Mouse (Mus musculus): Measurements from ENCODE around the gene Il31ra. TPM values are rescaled to one million over a fixed set of nuclear protein-coding genes. Genes with fewer than 3 reads are reported as not detected.
"Not testable (repeated sequence)": the region's sequence is repeated elsewhere in the genome, so short reads cannot be mapped to it uniquely, and the experiment has no call there.

The Il31ra gene
- 0.09 and 0.20 TPM in 2 replicates for polyA plus RNA-seq (2015; fragmentation: Nextera tagmentation; extraction: Ambion mirVana)

DNA sequence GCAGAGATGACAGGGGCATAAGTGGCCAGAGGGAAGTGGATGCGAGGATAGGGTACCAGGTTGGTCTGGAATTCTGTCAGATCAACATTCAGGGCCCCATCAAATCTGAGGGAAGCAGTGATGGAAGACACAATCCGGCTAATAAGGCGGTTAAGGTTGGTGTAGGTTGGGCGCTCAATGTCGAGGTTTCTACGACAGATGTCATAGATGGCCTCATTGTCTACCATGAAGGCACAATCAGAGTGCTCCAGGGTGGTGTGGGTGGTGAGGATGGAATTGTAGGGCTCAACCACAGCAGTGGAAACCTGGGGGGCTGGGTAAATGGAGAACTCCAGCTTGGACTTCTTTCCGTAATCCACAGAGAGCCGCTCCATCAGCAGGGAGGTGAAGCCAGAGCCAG lies at the start of gene Il31ra:
TSS of gene Il31ra (minus strand) at position 101 of the 400 bp plus-strand sequence.
- WGBS = 98% methylated on average over 6 of the region's 8 CpGs
- not testable (repeated sequence) for ATAC-seq (ENCODE audit: low FRiP score, low read depth); H3K27ac ChIP-seq (replicated peaks); H3K9me3 ChIP-seq; H3K4me1 ChIP-seq (replicated peaks); H3K4me2 ChIP-seq; H3K27me3 ChIP-seq; H3K36me3 ChIP-seq; H3K4me3 ChIP-seq; H3K9ac ChIP-seq

DNA sequence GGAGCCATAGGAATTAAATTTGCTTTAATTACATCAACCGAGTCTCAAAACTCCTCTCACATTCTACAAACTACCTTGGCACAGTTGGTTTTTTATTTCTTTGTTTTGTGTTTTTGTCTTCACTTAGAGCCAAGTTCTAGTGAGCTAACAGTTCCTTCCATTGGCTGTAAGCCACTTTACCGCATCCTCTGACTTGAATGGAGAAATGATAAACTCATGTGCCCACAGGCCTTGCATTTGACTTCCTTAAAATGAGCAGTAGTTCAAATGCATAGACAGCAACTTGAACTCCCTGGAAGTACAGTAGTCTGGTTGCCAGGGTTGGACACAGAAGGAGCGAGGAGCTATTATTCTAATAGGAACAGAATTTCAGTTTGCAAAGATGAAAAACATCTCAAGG lies 48.7 kb upstream of the Il31ra start:
- WGBS = 92% methylated on average over 3 of the region's 3 CpGs
- H3K4me1 ChIP-seq (replicated peaks) = no peaks in the 10 kb centered on the region
- no peak for ATAC-seq (ENCODE audit: low FRiP score, low read depth)
- no peaks in the 10 kb centered on the region for H3K36me3 ChIP-seq
- H3K27ac ChIP-seq (replicated peaks) = no peak overlapping the region
- H3K4me2 ChIP-seq = no peak overlapping the region
- H3K27me3 ChIP-seq = no peaks in the 10 kb centered on the region
- H3K9ac ChIP-seq = no peak overlapping the region
- H3K9me3 ChIP-seq = no peaks in the 10 kb centered on the region
- H3K4me3 ChIP-seq = no peak overlapping the region

DNA sequence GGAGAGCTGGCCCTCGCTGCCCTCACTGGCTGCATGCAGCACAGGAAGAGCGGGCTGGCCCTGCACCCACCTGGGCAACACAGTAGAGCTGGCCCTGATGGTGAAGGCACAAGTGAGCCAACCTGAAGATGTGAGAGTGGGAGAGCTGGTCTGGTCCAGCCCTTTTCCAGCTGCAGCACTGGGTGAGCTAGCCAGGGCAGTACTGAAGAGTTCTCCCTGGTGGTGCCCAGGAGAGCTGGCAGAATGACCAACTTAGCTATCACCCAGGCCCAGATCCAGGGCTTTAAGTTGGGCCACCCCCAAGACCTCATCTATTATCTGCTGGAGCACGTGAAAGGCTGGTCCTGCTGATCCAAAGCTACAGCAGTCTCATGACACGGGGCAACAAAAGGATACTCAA lies 45.0 kb upstream of the Il31ra start:
- Histone ChIP-seq H3K4me2 (no peak overlapping the region), H3K36me3 (no peaks in the 10 kb centered on the region), H3K9ac (no peak overlapping the region), H3K4me3 (no peak overlapping the region), H3K4me1 (replicated peaks) (no peaks in the 10 kb centered on the region), H3K9me3 (no peaks in the 10 kb centered on the region), H3K27ac (replicated peaks) (no peak overlapping the region), H3K27me3 (no peaks in the 10 kb centered on the region)
- WGBS = 71% methylated on average over 4 of the region's 4 CpGs
- ATAC-seq (ENCODE audit: low FRiP score, low read depth) = no peak

DNA sequence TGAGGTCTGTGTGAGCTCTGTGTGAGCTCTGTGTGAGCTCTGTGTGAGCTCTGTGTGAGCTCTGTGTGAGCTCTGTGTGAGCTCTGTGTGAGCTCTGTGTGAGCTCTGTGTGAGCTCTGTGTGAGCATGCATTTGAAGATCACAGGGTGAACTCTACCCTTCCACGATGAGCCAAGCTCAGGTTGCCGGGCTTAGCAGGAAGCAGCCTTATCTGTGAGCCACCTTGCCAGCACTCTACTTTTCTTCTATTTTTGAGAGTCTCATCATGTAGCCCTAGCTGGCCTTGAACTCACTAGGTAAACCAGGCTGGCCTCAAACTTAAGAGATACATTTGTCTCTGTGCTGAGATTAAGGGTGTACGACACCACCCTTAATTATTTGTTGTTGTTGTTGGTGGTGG lies 42.3 kb upstream of the Il31ra start:
- Histone ChIP-seq H3K4me3 (no peak overlapping the region), H3K27ac (replicated peaks) (no peak overlapping the region), H3K9ac (no peak overlapping the region), H3K9me3 (no peaks in the 10 kb centered on the region), H3K4me1 (replicated peaks) (no peaks in the 10 kb centered on the region), H3K27me3 (no peaks in the 10 kb centered on the region), H3K4me2 (no peak overlapping the region), H3K36me3 (no peaks in the 10 kb centered on the region)
- no peak for ATAC-seq (ENCODE audit: low FRiP score, low read depth)
- 46% methylated on average over 3 of the region's 3 CpGs for WGBS

DNA sequence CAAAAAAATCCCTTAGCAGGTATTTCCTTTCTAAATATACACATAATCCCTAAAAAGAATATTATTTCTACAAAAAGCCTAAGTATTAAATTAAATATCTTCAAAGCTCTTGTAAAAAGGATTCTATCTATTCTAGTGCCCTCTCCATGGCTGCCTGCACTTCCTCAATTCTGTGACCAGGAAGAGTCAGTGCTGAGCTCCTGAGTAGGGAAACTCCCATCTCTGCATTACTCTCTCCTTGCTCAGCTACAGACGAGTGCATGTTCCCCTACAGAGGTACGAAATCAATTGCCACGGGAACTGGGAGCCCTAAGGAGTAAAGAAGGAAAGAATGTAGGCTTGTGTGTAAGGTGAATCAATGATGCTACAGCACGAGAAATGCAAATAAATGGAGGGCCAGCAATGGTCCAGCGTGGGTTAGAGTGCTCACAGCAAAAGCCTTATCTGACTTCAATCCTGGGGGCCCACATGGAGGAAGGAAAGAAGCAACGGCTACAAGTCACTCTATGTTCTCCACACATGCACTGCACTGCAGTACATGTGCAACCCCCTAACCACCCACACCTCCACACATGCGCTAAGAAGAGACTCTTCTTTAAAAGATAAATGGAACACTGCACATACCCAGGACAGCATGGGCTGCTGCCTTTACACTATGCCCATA lies 41.1 kb upstream of the Il31ra start:
- Histone ChIP-seq H3K9me3 (no peaks in the 10 kb centered on the region), H3K27ac (replicated peaks) (no peak overlapping the region), H3K36me3 (no peaks in the 10 kb centered on the region), H3K27me3 (no peaks in the 10 kb centered on the region), H3K4me1 (replicated peaks) (no peaks in the 10 kb centered on the region), H3K9ac (no peak overlapping the region), H3K4me2 (no peak overlapping the region), H3K4me3 (no peak overlapping the region)
- ATAC-seq (ENCODE audit: low FRiP score, low read depth) = no peak
- 64% methylated on average over 7 of the region's 7 CpGs for WGBS

DNA sequence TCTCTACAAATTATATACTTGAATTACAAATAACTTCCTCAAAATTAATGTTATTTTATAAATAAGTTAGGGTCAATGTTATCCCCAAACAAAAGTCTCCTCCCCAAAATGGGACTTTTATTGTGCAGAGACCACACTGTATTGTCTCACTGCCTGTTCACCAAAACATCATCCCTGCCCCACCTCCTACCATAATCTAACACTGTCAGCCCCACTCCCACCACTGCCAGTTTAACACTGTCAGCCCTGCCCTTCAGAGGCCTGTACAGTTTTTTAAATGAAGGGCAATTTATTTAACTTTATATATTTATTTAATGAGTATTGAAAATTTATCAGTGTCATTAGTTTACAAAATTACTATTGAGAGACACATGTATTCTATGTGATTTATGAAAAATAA lies 31.4 kb upstream of the Il31ra start:
- H3K9me3 ChIP-seq = no peaks in the 10 kb centered on the region
- no peak overlapping the region for H3K4me2 ChIP-seq
- H3K36me3 ChIP-seq = no peaks in the 10 kb centered on the region
- no peaks in the 10 kb centered on the region for H3K27me3 ChIP-seq
- H3K27ac ChIP-seq (replicated peaks) = no peak overlapping the region
- H3K9ac ChIP-seq = no peak overlapping the region
- no peaks in the 10 kb centered on the region for H3K4me1 ChIP-seq (replicated peaks)
- ATAC-seq (ENCODE audit: low FRiP score, low read depth) = no peak
- no peak overlapping the region for H3K4me3 ChIP-seq

DNA sequence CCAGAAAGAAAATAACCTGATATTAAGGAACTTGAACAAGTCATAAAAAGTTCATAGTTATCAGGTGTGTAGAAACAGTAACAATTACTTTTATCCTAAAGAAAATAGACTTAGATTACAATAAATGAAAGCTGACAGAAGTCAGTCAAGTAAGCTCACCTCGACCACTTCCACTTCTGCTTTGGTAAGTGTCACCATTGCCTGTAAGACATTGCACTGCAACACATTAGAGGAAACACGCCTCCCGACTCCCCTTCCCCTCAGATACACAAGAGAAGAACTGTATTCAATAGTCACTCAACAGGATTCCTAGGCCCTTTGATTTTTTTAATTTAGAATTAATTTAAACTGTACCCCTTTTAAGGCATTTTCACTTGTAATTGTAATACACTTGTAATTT lies 30.5 kb upstream of the Il31ra start:
- no peaks in the 10 kb centered on the region for H3K36me3 ChIP-seq
- H3K4me1 ChIP-seq (replicated peaks) = no peaks in the 10 kb centered on the region
- WGBS = 84% methylated on average over 3 of the region's 3 CpGs
- no peak overlapping the region for H3K4me3 ChIP-seq
- no peak overlapping the region for H3K4me2 ChIP-seq
- no peaks in the 10 kb centered on the region for H3K27me3 ChIP-seq
- no peak for ATAC-seq (ENCODE audit: low FRiP score, low read depth)
- H3K9ac ChIP-seq = no peak overlapping the region
- no peak overlapping the region for H3K27ac ChIP-seq (replicated peaks)
- no peaks in the 10 kb centered on the region for H3K9me3 ChIP-seq

DNA sequence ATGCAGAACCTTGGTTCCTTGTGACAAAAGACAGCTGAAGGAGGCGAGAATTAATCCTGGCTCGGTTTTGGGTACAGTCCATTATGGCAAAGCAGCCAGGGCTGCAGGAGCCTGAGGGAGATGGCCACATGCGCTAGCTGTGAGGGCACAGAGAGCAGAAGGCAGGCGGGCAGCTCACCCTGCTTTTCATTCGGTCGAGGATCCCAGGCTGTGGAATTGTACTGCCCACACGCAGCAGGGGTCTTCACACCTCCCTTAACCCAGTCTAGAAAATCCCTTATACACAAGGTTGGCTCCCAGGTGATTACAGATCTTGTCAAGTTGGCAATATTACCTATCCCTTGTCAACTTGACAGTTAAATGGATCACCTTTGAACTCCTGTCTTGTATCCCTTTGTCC lies 29.5 kb upstream of the Il31ra start:
- Histone ChIP-seq H3K4me3 (no peak overlapping the region), H3K9me3 (no peaks in the 10 kb centered on the region), H3K27me3 (no peaks in the 10 kb centered on the region), H3K4me2 (no peak overlapping the region), H3K27ac (replicated peaks) (no peak overlapping the region), H3K9ac (no peak overlapping the region), H3K36me3 (no peaks in the 10 kb centered on the region), H3K4me1 (replicated peaks) (no peaks in the 10 kb centered on the region)
- 63% methylated on average over 7 of the region's 7 CpGs for WGBS
- no peak for ATAC-seq (ENCODE audit: low FRiP score, low read depth)

DNA sequence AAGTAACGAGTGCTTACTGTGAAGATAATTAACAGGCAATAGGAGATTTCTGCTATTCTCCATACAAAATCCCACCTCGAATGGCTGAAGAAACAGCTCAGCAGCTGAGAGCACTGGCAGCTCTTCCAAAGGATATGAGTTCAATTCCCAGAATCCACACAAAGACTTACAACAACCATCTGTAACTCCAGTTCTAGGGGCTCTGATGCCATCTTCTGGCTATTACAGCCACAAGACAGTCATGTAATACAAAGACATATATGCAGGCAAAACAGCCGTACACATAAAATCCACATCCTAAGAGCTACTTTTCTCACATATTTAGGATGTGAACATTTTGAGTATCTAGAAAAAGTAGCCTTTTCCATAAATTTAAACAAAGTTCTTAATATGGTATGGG lies 27.4 kb upstream of the Il31ra start:
- ATAC-seq (ENCODE audit: low FRiP score, low read depth) = no peak
- Histone ChIP-seq H3K4me3 (no peak overlapping the region), H3K9ac (no peak overlapping the region), H3K4me2 (no peak overlapping the region), H3K27ac (replicated peaks) (no peak overlapping the region), H3K27me3 (no peaks in the 10 kb centered on the region), H3K9me3 (no peaks in the 10 kb centered on the region), H3K36me3 (no peaks in the 10 kb centered on the region), H3K4me1 (replicated peaks) (no peaks in the 10 kb centered on the region)
- 83% methylated on average over 3 of the region's 3 CpGs for WGBS

DNA sequence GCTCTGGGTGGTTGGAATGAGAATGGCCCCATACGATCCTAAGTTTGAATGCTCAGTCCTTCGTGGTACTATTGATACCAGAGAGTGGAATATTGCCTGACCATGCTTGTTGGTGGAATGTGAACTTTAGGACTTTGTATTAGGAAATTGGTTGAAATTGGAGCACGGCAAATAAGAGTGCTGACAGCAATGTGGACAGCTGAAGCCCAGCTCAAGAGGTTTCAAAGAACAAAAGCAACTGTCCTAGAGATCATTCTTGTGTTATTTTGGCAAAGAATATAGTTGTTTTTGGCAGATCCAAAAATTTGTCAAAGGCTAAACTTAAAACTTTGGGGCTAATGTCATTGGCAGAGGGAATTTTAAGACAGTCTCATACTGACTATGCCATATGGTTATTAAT lies 14.4 kb upstream of the Il31ra start:
- H3K4me1 ChIP-seq (replicated peaks) = no peaks in the 10 kb centered on the region
- no peaks in the 10 kb centered on the region for H3K36me3 ChIP-seq
- 93% methylated on average over 3 of the region's 3 CpGs for WGBS
- no peak overlapping the region for H3K4me2 ChIP-seq
- H3K27me3 ChIP-seq = no peaks in the 10 kb centered on the region
- no peak overlapping the region for H3K27ac ChIP-seq (replicated peaks)
- H3K9ac ChIP-seq = no peak overlapping the region
- no peak overlapping the region for H3K4me3 ChIP-seq
- no peaks in the 10 kb centered on the region for H3K9me3 ChIP-seq
- ATAC-seq (ENCODE audit: low FRiP score, low read depth) = no peak

DNA sequence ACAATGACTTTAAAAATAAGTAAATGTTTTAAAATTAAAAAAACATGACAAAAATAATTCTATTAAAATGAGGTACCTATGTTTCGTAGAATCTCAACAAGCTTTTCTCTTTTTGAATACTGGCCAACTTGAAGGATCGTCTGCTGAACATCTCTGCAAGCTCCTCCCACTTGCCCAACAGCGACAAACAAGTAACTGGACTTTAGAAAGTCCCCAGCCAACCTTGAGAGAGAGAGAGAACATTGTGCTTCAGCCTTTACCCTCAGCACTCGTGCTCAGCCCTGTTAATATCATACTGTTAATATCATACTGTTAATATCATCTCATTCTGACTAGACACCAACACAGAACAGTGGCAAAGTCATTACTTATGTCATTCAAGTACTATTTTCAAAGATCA lies 10.3 kb upstream of the Il31ra start:
- Histone ChIP-seq H3K9ac (no peak overlapping the region), H3K36me3 (no peaks in the 10 kb centered on the region), H3K4me1 (replicated peaks) (no peaks in the 10 kb centered on the region), H3K27ac (replicated peaks) (no peak overlapping the region), H3K4me3 (no peak overlapping the region), H3K9me3 (no peaks in the 10 kb centered on the region), H3K4me2 (no peak overlapping the region), H3K27me3 (no peaks in the 10 kb centered on the region)
- ATAC-seq (ENCODE audit: low FRiP score, low read depth) = no peak
- 73% methylated on average over 4 of the region's 4 CpGs for WGBS

DNA sequence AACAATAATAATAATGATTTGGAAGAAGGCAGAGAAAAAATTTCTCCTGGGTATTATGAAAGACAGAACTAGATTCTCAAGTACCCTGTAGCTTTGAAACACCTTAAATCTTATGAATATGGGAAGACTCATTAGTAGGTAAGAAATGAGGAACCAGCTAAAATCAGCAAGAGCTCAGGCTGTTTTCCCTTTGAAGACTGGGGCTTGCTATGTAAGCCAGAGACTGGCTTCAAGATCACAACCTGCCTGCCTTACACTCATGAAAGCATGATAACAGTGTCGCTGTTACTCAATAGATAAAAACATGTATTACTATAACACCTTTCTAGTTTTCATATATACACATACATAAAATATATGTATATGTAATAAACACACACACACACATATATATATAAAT lies 9.7 kb upstream of the Il31ra start:
- no peaks in the 10 kb centered on the region for H3K36me3 ChIP-seq
- H3K27ac ChIP-seq (replicated peaks) = no peak overlapping the region
- no peak overlapping the region for H3K9ac ChIP-seq
- no peaks in the 10 kb centered on the region for H3K4me1 ChIP-seq (replicated peaks)
- H3K4me2 ChIP-seq = no peak overlapping the region
- no peaks in the 10 kb centered on the region for H3K27me3 ChIP-seq
- 95% methylated on average over 1 of the region's 1 CpGs for WGBS
- H3K4me3 ChIP-seq = no peak overlapping the region
- ATAC-seq (ENCODE audit: low FRiP score, low read depth) = no peak
- no peaks in the 10 kb centered on the region for H3K9me3 ChIP-seq

DNA sequence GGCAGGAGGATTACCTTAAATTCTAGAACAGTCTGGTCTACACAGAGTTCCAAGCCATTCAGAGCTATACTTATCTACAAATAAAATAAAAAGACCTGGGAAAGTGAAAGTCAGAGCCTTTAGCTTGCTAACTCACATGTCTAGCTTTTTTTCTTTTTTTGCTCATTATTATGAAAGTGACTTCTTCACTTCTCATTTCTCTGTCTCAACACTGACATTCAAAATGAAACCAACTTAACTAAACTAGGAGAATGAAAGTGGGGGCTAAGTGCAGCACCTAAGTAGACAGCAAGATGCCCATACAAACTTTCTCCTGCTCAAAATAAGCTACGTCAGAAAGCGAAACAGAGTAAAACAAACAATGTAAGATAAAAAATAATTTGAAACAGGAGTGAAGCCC lies 8.4 kb upstream of the Il31ra start:
- 90% methylated on average over 2 of the region's 2 CpGs for WGBS

More for the DNA sequence above, 8.4 kb upstream of the Il31ra start:
- Histone ChIP-seq H3K9me3 (no peaks in the 10 kb centered on the region), H3K36me3 (no peaks in the 10 kb centered on the region), H3K4me3 (no peak overlapping the region), H3K27me3 (no peaks in the 10 kb centered on the region), H3K9ac (no peak overlapping the region), H3K27ac (replicated peaks) (no peak overlapping the region), H3K4me1 (replicated peaks) (no peaks in the 10 kb centered on the region), H3K4me2 (no peak overlapping the region)
- no peak for ATAC-seq (ENCODE audit: low FRiP score, low read depth)

Data from hindbrain, embryonic 15.5 days (tissue).